12 mouse cellular contexts compared by ENCODE assay signal in genomic region chr10:41004753-41005152, GRCm38 (mm10).
DNase-seq lines count a peak whose midpoint lies in the region; ATAC-seq lines count a peak whose summit lies in the region.
"Had no signal": no experiment of that assay in that cellular context is flagged by ENCODE, and none has a peak within 500 bp of the region (broad histone marks: within the 10 kb centered on the region; RNA-seq: fewer than 3 reads in every experiment).

No protein-coding gene starts in this region.

- H3K4me2 ChIP-seq in embryonic facial prominence, embryonic 12.5 days (replicated peaks): no peak overlapping the region
- H3K4me2 ChIP-seq in liver, embryonic 12.5 days: no peak overlapping the region
- no peak overlapping the region for H3K4me2 ChIP-seq in liver, embryonic 11.5 days
- no peak overlapping the region for H3K4me2 ChIP-seq in neural tube, embryonic 14.5 days (ENCODE audit: low read depth, low read length)
- H3K4me2 ChIP-seq in neural tube, embryonic 15.5 days: no peak overlapping the region
- H3K4me2 ChIP-seq: heart, embryonic 13.5 days had no signal

- no peaks in the 10 kb centered on the region for H3K27me3 ChIP-seq in embryonic facial prominence, embryonic 12.5 days
- H3K27me3 ChIP-seq in embryonic facial prominence, embryonic 10.5 days (replicated peaks; ENCODE audit: low read depth, poor library complexity, severe bottlenecking): no peaks in the 10 kb centered on the region
- H3K27me3 ChIP-seq in liver, embryonic 12.5 days (replicated peaks): peaks cover 4% of the 10 kb centered on the region; the same call in 1 of the 2 replicates
- H3K27me3 ChIP-seq in liver, embryonic 11.5 days (replicated peaks; ENCODE audit: control insufficient read depth, insufficient read depth, low read length): no peaks in the 10 kb centered on the region
- H3K27me3 ChIP-seq in neural tube, embryonic 14.5 days (ENCODE audit: control insufficient read depth, insufficient read depth, low read length): no peaks in the 10 kb centered on the region
- no peaks in the 10 kb centered on the region for H3K27me3 ChIP-seq in neural tube, embryonic 15.5 days (replicated peaks)
- no peaks in the 10 kb centered on the region for H3K27me3 ChIP-seq in heart, embryonic 10.5 days (ENCODE audit: insufficient read depth, poor library complexity, severe bottlenecking)
- H3K27me3 ChIP-seq: heart, embryonic 13.5 days; Patski had no signal

- no peaks in the 10 kb centered on the region for H3K4me1 ChIP-seq in embryonic facial prominence, embryonic 12.5 days
- no peaks in the 10 kb centered on the region for H3K4me1 ChIP-seq in embryonic facial prominence, embryonic 10.5 days
- peaks cover 42% of the 10 kb centered on the region for H3K4me1 ChIP-seq in liver, embryonic 12.5 days
- peaks cover 22% of the 10 kb centered on the region for H3K4me1 ChIP-seq in liver, embryonic 11.5 days (replicated peaks; ENCODE audit: control insufficient read depth, insufficient read depth, low read length)
- no peaks in the 10 kb centered on the region for H3K4me1 ChIP-seq in neural tube, embryonic 14.5 days (ENCODE audit: control insufficient read depth, insufficient read depth, low read length)
- no peaks in the 10 kb centered on the region for H3K4me1 ChIP-seq in neural tube, embryonic 15.5 days
- H3K4me1 ChIP-seq in heart, embryonic 10.5 days: no peaks in the 10 kb centered on the region
- H3K4me1 ChIP-seq: heart, embryonic 13.5 days had no signal

- no peak overlapping the region for H3K4me3 ChIP-seq in embryonic facial prominence, embryonic 12.5 days
- H3K4me3 ChIP-seq in embryonic facial prominence, embryonic 10.5 days: no peak overlapping the region
- no peak overlapping the region for H3K4me3 ChIP-seq in liver, embryonic 12.5 days
- H3K4me3 ChIP-seq in liver, embryonic 11.5 days (ENCODE audit: low read depth, low read length): no peak overlapping the region
- H3K4me3 ChIP-seq in neural tube, embryonic 14.5 days (ENCODE audit: low read depth, low read length): no peak overlapping the region
- H3K4me3 ChIP-seq in neural tube, embryonic 15.5 days (replicated peaks): no peak overlapping the region
- H3K4me3 ChIP-seq in heart, embryonic 10.5 days: no peak overlapping the region
- H3K4me3 ChIP-seq: heart, embryonic 13.5 days; layer of hippocampus, adult 2 months had no signal

- H3K9ac ChIP-seq in embryonic facial prominence, embryonic 12.5 days: no peak overlapping the region
- no peak overlapping the region for H3K9ac ChIP-seq in liver, embryonic 12.5 days
- H3K9ac ChIP-seq in liver, embryonic 11.5 days (ENCODE audit: low read depth, low read length): no peak overlapping the region
- H3K9ac ChIP-seq in neural tube, embryonic 14.5 days (replicated peaks; ENCODE audit: low read depth, low read length): no peak overlapping the region
- no peak overlapping the region for H3K9ac ChIP-seq in neural tube, embryonic 15.5 days (replicated peaks)
- H3K9ac ChIP-seq: heart, embryonic 13.5 days had no signal

- 57% methylated on average over 3 of the region's 3 CpGs for WGBS in embryonic facial prominence, embryonic 12.5 days
- 60% methylated on average over 3 of the region's 3 CpGs for whole genome bisulfite sequencing in embryonic facial prominence, embryonic 10.5 days
- 61% methylated on average over 3 of the region's 3 CpGs for WGBS in liver, embryonic 12.5 days (ENCODE audit: insufficient replicate concordance)
- 60% methylated on average over 3 of the region's 3 CpGs for WGBS in liver, embryonic 11.5 days
- 66% methylated on average over 3 of the region's 3 CpGs for WGBS in neural tube, embryonic 14.5 days
- WGBS in neural tube, embryonic 15.5 days: 61% methylated on average over 3 of the region's 3 CpGs
- 66% methylated on average over 3 of the region's 3 CpGs for WGBS in heart, embryonic 10.5 days

- no peak for DNase-seq in embryonic facial prominence, embryonic 10.5 days (ENCODE audit: low spot score)
- no peak for DNase-seq in liver, embryonic 11.5 days (ENCODE audit: low spot score)
- DNase-seq in spleen, adult 18-20 months: no peak
- no peak for DNase-seq in heart, embryonic 10.5 days (ENCODE audit: low spot score)

- H3K36me3 ChIP-seq in embryonic facial prominence, embryonic 12.5 days: no peaks in the 10 kb centered on the region
- H3K36me3 ChIP-seq in embryonic facial prominence, embryonic 10.5 days (replicated peaks): no peaks in the 10 kb centered on the region
- H3K36me3 ChIP-seq in liver, embryonic 12.5 days: no peaks in the 10 kb centered on the region
- H3K36me3 ChIP-seq in liver, embryonic 11.5 days (ENCODE audit: control insufficient read depth, insufficient read depth, low read length): no peaks in the 10 kb centered on the region
- no peaks in the 10 kb centered on the region for H3K36me3 ChIP-seq in neural tube, embryonic 14.5 days (ENCODE audit: control insufficient read depth, insufficient read depth, low read length)
- no peaks in the 10 kb centered on the region for H3K36me3 ChIP-seq in neural tube, embryonic 15.5 days
- H3K36me3 ChIP-seq in heart, embryonic 10.5 days: no peaks in the 10 kb centered on the region
- H3K36me3 ChIP-seq: heart, embryonic 13.5 days had no signal

- no peaks in the 10 kb centered on the region for H3K9me3 ChIP-seq in embryonic facial prominence, embryonic 12.5 days
- no peaks in the 10 kb centered on the region for H3K9me3 ChIP-seq in embryonic facial prominence, embryonic 10.5 days
- H3K9me3 ChIP-seq in liver, embryonic 12.5 days (replicated peaks): no peaks in the 10 kb centered on the region
- H3K9me3 ChIP-seq in liver, embryonic 11.5 days (ENCODE audit: control insufficient read depth, low read length): no peaks in the 10 kb centered on the region
- no peaks in the 10 kb centered on the region for H3K9me3 ChIP-seq in neural tube, embryonic 14.5 days (ENCODE audit: control insufficient read depth, low read length)
- H3K9me3 ChIP-seq in neural tube, embryonic 15.5 days (replicated peaks): no peaks in the 10 kb centered on the region
- no peaks in the 10 kb centered on the region for H3K9me3 ChIP-seq in heart, embryonic 10.5 days
- H3K9me3 ChIP-seq: heart, embryonic 13.5 days had no signal

- no peak overlapping the region for H3K27ac ChIP-seq in embryonic facial prominence, embryonic 12.5 days
- H3K27ac ChIP-seq in embryonic facial prominence, embryonic 10.5 days (replicated peaks): no peak overlapping the region
- H3K27ac ChIP-seq in liver, embryonic 12.5 days: peak overlapping the region; percentile 88; the same call in 1 of the 2 replicates
- H3K27ac ChIP-seq in liver, embryonic 11.5 days (ENCODE audit: low read depth, low read length): no peak overlapping the region
- no peak overlapping the region for H3K27ac ChIP-seq in neural tube, embryonic 14.5 days (ENCODE audit: low read depth, low read length)
- H3K27ac ChIP-seq in neural tube, embryonic 15.5 days (replicated peaks): no peak overlapping the region
- H3K27ac ChIP-seq in heart, embryonic 10.5 days: no peak overlapping the region
- H3K27ac ChIP-seq: heart, embryonic 13.5 days; layer of hippocampus, adult 2 months; macrophage had no signal

- ATAC-seq in embryonic facial prominence, embryonic 12.5 days (ENCODE audit: insufficient number of reproducible peaks, insufficient read depth, low FRiP score, low TSS enrichment): peak; percentile 47; the same call in 1 of the 2 replicates
- no peak for ATAC-seq in liver, embryonic 12.5 days
- ATAC-seq in liver, embryonic 11.5 days (replicated peaks; ENCODE audit: low FRiP score): no peak
- peak; percentile 60; the same call in 1 of the 2 replicates for ATAC-seq in neural tube, embryonic 14.5 days (ENCODE audit: low read depth)
- no peak for ATAC-seq in neural tube, embryonic 15.5 days (ENCODE audit: low FRiP score)
- ATAC-seq: Patski had no signal

Comparison
In these comparisons a context has a peak if more than half of its experiments do, and no peak if none do; other contexts are left out.
1. ATAC-seq: peak in embryonic facial prominence, embryonic 12.5 days (single experiment) and neural tube, embryonic 14.5 days (single experiment); none in liver, embryonic 12.5 days (single experiment), liver, embryonic 11.5 days (single experiment) and neural tube, embryonic 15.5 days (single experiment).